Mouse (Mus musculus): ENCODE measurements around the gene Ddx24.

Gene Ddx24

DNA sequence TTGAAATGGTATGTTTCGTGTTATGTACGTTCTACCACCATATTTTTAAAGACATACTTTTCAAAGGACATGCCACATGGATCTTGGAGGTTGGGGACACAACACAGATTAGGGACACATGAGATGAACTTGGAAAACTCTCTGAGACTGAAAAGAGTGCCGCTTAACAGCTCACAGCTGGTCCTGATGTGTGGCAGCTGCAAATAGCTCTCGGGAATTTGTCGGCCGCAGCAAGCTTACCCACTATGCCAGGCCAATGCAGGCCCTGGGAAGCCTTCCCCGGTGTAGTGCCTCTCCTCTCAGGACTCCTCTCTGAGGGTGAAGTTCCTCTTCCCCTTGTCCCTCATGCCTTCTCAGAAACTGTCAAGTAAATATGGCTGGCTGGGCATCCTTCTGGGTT is 28.9 kb downstream of the Ddx24 start:
- Histone ChIP-seq H3K4me1 (replicated peaks; ENCODE audit: low read depth, low read length) (peaks cover 11% of the 10 kb centered on the region), H3K4me3 (replicated peaks; ENCODE audit: low read length) (no peak overlapping the region), H3K27me3 (ENCODE audit: insufficient read depth, low read length) (no peaks in the 10 kb centered on the region), H3K9me3 (ENCODE audit: low read length) (no peaks in the 10 kb centered on the region), H3K36me3 (ENCODE audit: insufficient read depth, low read length) (peaks cover 4% of the 10 kb centered on the region; the same call in 1 of the 2 replicates)
- no peak for TF ChIP-seq CTCF (conservative IDR thresholded peaks at IDR 0.05; ENCODE audit: low read length)
- no peak for TF ChIP-seq POU5F1 (IDR thresholded peaks at IDR 0.05; ENCODE audit: borderline replicate concordance, low read length)
- TF ChIP-seq NANOG (IDR thresholded peaks at IDR 0.05; ENCODE audit: borderline replicate concordance, low read length), result no peak

DNA sequence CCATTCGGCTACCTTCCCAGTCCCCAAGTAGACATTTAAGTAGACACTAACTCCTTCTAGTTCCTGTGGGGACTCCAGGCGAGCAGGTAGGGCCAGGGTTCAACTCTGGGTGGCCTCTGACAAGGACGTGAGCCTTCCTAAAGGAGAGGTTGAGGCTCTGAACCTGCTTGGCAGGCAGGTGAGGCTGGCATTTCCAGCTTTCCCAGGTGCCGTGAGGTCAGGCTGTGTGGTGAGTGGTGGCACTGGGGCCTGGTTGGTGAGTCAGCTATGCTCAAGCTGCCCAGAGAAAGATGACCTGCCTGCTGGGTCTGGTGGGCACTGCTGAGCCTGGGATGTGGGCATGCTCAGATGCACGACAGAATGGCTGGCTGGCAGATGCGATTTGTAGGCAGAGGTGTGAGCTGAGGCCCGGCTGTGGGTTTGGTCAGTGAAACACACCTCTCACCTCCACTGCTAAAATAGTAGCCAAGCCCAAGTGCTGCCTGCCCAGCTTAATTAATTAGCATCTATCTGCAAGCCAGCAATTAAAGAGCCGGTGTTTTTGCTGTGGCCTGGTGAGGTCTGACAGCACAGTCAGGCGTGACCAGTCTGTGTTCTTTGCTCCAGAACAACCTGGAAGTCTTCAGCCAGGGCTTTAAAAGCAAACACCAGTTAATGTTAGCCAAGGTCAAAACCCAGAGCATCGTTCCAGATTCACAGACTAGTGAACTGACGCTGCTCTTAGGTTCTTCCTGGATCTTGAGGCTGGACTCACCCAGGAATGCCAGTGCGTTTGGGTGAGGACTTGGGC is 29.9 kb downstream of the Ddx24 start:
- TF ChIP-seq NANOG (IDR thresholded peaks at IDR 0.05; ENCODE audit: borderline replicate concordance, low read length) (no peak), POU5F1 (IDR thresholded peaks at IDR 0.05; ENCODE audit: borderline replicate concordance, low read length) (no peak), CTCF (conservative IDR thresholded peaks at IDR 0.05; ENCODE audit: low read length) (no peak)
- Histone ChIP-seq H3K27me3 (ENCODE audit: insufficient read depth, low read length) (no peaks in the 10 kb centered on the region), H3K4me3 (replicated peaks; ENCODE audit: low read length) (no peak overlapping the region), H3K4me1 (replicated peaks; ENCODE audit: low read depth, low read length) (peaks cover 11% of the 10 kb centered on the region), H3K36me3 (ENCODE audit: insufficient read depth, low read length) (no peaks in the 10 kb centered on the region; the same call in 1 of the 2 replicates), H3K9me3 (ENCODE audit: low read length) (no peaks in the 10 kb centered on the region)

DNA sequence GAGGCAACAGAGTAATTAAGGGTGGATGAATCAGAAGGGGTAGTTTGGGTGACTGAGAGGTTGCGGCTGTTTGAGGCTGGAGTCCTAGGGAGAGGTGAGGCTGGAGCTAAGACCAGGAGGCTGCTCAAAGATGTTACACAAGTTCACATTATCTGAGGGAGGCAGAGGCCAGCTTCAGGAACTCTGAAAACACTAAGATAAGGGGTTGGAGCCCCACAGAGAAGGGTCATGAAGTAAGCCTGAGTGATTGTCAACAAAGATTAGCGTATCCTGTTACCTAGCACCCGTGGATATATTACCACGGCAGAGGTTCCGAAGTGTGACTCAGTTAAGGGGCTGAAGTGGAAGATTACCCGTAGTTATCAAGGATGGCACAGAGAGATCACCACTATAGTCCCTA is 32.1 kb downstream of the Ddx24 start:
- TF ChIP-seq NANOG (IDR thresholded peaks at IDR 0.05; ENCODE audit: borderline replicate concordance, low read length), result no peak
- TF ChIP-seq CTCF (conservative IDR thresholded peaks at IDR 0.05; ENCODE audit: low read length), result no peak
- no peak for TF ChIP-seq POU5F1 (IDR thresholded peaks at IDR 0.05; ENCODE audit: borderline replicate concordance, low read length)
- H3K9me3 ChIP-seq (ENCODE audit: low read length), result no peaks in the 10 kb centered on the region
- H3K27me3 ChIP-seq (ENCODE audit: insufficient read depth, low read length), result peaks cover 10% of the 10 kb centered on the region
- H3K4me1 ChIP-seq (replicated peaks; ENCODE audit: low read depth, low read length), result peaks cover 19% of the 10 kb centered on the region
- H3K36me3 ChIP-seq (ENCODE audit: insufficient read depth, low read length), result no peaks in the 10 kb centered on the region; the same call in 1 of the 2 replicates
- H3K4me3 ChIP-seq (replicated peaks; ENCODE audit: low read length), result no peak overlapping the region

DNA sequence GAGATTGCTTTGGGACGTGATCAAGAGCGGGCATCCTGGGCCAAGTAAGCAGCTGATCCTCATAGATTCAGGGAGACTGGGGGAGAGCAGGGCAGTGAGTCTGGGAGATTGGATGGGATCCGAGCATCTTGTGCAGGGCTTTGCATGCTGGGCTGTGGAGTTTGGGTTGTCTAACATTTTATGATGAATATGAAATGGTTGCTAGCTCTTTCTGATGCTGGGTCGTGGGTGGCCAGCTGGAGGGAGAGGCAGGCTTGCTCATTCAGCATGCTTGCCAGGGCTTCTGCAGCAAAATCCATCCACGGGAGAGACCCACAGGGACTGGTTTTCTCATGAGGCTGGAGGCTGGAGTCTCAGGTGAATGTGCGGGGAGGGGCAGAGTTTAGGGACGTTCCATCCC is 34.5 kb downstream of the Ddx24 start:
- Histone ChIP-seq H3K4me3 (replicated peaks; ENCODE audit: low read length) (no peak overlapping the region), H3K36me3 (ENCODE audit: insufficient read depth, low read length) (no peaks in the 10 kb centered on the region; the same call in 1 of the 2 replicates), H3K9me3 (ENCODE audit: low read length) (no peaks in the 10 kb centered on the region), H3K27me3 (ENCODE audit: insufficient read depth, low read length) (peaks cover 10% of the 10 kb centered on the region), H3K4me1 (replicated peaks; ENCODE audit: low read depth, low read length) (peaks cover 13% of the 10 kb centered on the region)
- no peak for TF ChIP-seq CTCF (conservative IDR thresholded peaks at IDR 0.05; ENCODE audit: low read length)
- no peak for TF ChIP-seq NANOG (IDR thresholded peaks at IDR 0.05; ENCODE audit: borderline replicate concordance, low read length)
- TF ChIP-seq POU5F1 (IDR thresholded peaks at IDR 0.05; ENCODE audit: borderline replicate concordance, low read length), result no peak

DNA sequence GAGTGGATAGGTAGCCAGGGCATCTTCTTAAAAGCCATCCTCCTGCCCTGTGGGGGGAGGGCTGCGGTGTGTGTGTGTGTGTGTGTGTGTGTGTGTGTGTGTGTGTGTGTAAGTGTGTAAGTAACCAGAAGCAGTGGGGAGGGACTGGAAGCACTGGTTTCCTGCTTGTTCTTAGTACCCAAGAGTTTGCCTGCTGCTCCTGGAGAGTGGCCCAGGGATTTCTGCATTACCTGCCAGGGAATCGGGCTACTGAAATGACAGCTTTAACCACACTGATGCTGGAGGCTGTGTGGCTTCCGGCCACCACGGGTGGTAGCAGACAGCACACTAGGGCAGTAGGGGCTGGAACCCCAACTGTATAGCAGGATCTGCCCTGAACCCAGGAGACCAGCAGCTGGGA is 35.6 kb downstream of the Ddx24 start:
- Histone ChIP-seq H3K36me3 (ENCODE audit: insufficient read depth, low read length) (no peaks in the 10 kb centered on the region; the same call in 1 of the 2 replicates), H3K9me3 (ENCODE audit: low read length) (no peaks in the 10 kb centered on the region), H3K4me1 (replicated peaks; ENCODE audit: low read depth, low read length) (peaks cover 13% of the 10 kb centered on the region), H3K4me3 (replicated peaks; ENCODE audit: low read length) (no peak overlapping the region), H3K27me3 (ENCODE audit: insufficient read depth, low read length) (peaks cover 10% of the 10 kb centered on the region)
- TF ChIP-seq NANOG (IDR thresholded peaks at IDR 0.05; ENCODE audit: borderline replicate concordance, low read length) (no peak), CTCF (conservative IDR thresholded peaks at IDR 0.05; ENCODE audit: low read length) (no peak), POU5F1 (IDR thresholded peaks at IDR 0.05; ENCODE audit: borderline replicate concordance, low read length) (no peak)

DNA sequence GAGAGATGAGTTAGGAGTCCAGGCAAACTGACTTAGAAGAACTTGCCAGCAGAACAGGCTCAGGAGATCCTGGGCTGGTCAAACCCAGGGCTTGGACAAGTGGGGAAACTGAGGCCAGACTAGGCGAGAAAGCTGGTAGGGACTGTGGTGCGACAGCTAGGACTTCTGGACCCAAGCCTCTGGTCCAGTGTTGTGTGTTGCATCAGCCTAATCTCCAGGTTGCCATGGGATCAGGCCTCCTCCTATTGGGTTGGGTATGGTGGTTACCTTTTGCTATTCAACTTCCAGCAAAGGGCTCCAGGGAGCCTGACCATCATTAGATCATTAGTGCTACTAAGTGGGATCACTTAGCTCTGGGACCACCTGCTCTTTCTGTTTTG is 36.3 kb downstream of the Ddx24 start:
- Histone ChIP-seq H3K4me3 (replicated peaks; ENCODE audit: low read length) (peak overlapping the region; percentile 89), H3K36me3 (ENCODE audit: insufficient read depth, low read length) (no peaks in the 10 kb centered on the region; the same call in 1 of the 2 replicates), H3K9me3 (ENCODE audit: low read length) (no peaks in the 10 kb centered on the region), H3K27me3 (ENCODE audit: insufficient read depth, low read length) (peaks cover 10% of the 10 kb centered on the region), H3K4me1 (replicated peaks; ENCODE audit: low read depth, low read length) (peaks cover 13% of the 10 kb centered on the region)
- TF ChIP-seq POU5F1 (IDR thresholded peaks at IDR 0.05; ENCODE audit: borderline replicate concordance, low read length) (no peak), CTCF (conservative IDR thresholded peaks at IDR 0.05; ENCODE audit: low read length) (no peak), NANOG (IDR thresholded peaks at IDR 0.05; ENCODE audit: borderline replicate concordance, low read length) (no peak)

DNA sequence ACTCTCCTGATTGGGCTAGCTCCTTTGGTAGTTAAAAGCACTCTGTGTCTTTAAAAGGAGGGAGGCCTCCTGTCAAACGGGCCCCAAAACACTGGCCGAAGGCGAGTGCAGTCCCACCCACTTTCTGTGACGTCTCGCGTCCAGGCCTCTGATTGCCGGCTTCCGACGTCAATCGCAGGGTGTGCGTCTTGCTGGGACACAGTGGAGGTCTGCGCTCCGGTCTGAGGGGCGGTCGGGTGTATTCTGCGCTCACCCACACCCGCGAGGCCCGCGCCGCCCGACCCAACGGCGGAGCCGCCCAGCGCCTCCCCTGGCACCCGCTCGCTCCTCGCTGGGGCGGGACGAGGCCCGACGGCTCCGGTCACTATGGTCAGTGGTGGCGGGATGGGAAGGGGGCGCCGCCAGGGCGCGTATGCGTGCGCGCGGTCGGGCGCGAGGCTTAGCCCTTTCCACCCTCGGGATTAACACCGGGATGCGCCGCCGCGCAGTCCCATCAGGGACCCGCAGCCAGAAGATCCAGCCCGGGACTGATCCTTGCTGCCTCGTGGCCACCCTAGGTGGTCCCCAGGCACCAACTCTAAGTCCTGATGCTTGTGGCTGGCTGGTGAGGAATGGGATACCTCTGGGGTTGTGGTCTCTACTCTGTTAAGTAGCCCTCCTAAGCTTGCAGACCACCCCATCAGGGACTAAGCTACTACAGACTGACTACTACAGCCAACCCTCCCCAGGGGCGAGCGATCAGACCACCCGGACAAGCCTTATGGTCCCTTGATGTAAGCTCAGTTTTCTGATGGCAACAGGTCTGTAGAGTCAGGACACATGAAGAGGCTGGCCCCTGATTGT is 36.9 kb downstream of the Ddx24 start, which contains the start of gene Otub2:
Gene Otub2 (plus strand): TSS at position 178 of the 843 bp plus-strand sequence.
- no peak for TF ChIP-seq NANOG (IDR thresholded peaks at IDR 0.05; ENCODE audit: borderline replicate concordance, low read length)
- no peak for TF ChIP-seq CTCF (conservative IDR thresholded peaks at IDR 0.05; ENCODE audit: low read length)
- TF ChIP-seq POU5F1 (IDR thresholded peaks at IDR 0.05; ENCODE audit: borderline replicate concordance, low read length), result no peak
- Histone ChIP-seq H3K36me3 (ENCODE audit: insufficient read depth, low read length) (no peaks in the 10 kb centered on the region; the same call in 1 of the 2 replicates), H3K4me1 (replicated peaks; ENCODE audit: low read depth, low read length) (peaks cover 9% of the 10 kb centered on the region), H3K27me3 (ENCODE audit: insufficient read depth, low read length) (peaks cover 10% of the 10 kb centered on the region), H3K9me3 (ENCODE audit: low read length) (no peaks in the 10 kb centered on the region), H3K4me3 (replicated peaks; ENCODE audit: low read length) (peak within 1 kb of the TSS; percentile 89)

DNA sequence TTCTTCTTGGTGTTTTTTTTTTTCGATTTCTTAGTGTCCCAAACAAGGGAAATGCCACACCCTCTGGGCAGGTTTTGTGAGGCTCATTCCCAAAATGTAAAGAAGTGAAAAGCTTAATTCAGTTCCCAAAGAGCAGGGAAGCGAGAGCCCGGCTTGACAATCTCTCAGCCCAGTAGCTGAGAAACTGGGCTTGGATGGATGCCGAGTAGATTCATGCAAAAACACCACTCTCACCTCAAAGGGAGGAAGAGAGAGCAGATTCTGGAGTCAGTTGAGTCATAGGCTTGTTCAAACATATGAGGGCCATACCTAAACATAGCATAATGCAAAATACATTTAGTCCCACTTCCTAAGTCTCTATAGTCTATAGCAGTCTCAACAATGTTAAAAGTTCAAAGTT is 45.4 kb downstream of the Ddx24 start:
- H3K4me3 ChIP-seq (replicated peaks; ENCODE audit: low read length), result no peak overlapping the region
- TF ChIP-seq CTCF (conservative IDR thresholded peaks at IDR 0.05; ENCODE audit: low read length) (no peak), NANOG (IDR thresholded peaks at IDR 0.05; ENCODE audit: borderline replicate concordance, low read length) (no peak), POU5F1 (IDR thresholded peaks at IDR 0.05; ENCODE audit: borderline replicate concordance, low read length) (no peak)

More for the DNA sequence above, 45.4 kb downstream of the Ddx24 start:
- 0 out of 2 replicates have a peak, but pooled peaks cover 3% of the 10 kb centered on the region for H3K4me1 ChIP-seq (replicated peaks; ENCODE audit: low read depth, low read length)
- H3K9me3 ChIP-seq (ENCODE audit: low read length), result no peaks in the 10 kb centered on the region
- H3K27me3 ChIP-seq (ENCODE audit: insufficient read depth, low read length), result no peaks in the 10 kb centered on the region
- no peaks in the 10 kb centered on the region for H3K36me3 ChIP-seq (ENCODE audit: insufficient read depth, low read length)
